Mouse (Mus musculus): Measurements from ENCODE around the gene Lmx1a.

The Lmx1a gene

GRCm38 (mm10) chr1:167694731-167695130 lies 5.7 kb downstream of the Lmx1a start:
- no peak for DNase-seq

- no peak for DNase-seq
These were observed 6.9 kb downstream of the Lmx1a start for GRCm38 (mm10) chr1:167695910-167696459.

GRCm38 (mm10) chr1:167699706-167700105 lies 10.7 kb downstream of the Lmx1a start:
- DNase-seq: no peak

- no peak for DNase-seq
These were observed 11.2 kb downstream of the Lmx1a start for GRCm38 (mm10) chr1:167700221-167700620.

GRCm38 (mm10) chr1:167705527-167705926 lies 16.5 kb downstream of the Lmx1a start:
- DNase-seq: no peak

GRCm38 (mm10) chr1:167708761-167709160 lies 19.7 kb downstream of the Lmx1a start:
- DNase-seq: no peak

- no peak for DNase-seq
These were observed 26.8 kb downstream of the Lmx1a start for GRCm38 (mm10) chr1:167715730-167716341.

- no peak for DNase-seq
These were observed 45.4 kb downstream of the Lmx1a start for GRCm38 (mm10) chr1:167734471-167734870.

- DNase-seq: no peak
These were observed 47.8 kb downstream of the Lmx1a start for GRCm38 (mm10) chr1:167736793-167737192.

GRCm38 (mm10) chr1:167739286-167739685 lies 50.2 kb downstream of the Lmx1a start:
- DNase-seq: no peak

GRCm38 (mm10) chr1:167746676-167747075 lies 57.6 kb downstream of the Lmx1a start:
- DNase-seq: no peak

GRCm38 (mm10) chr1:167752661-167753060 lies 63.6 kb downstream of the Lmx1a start:
- no peak for DNase-seq

GRCm38 (mm10) chr1:167754085-167754484 lies 65.0 kb downstream of the Lmx1a start:
- no peak for DNase-seq

- no peak for DNase-seq
These were observed 65.8 kb downstream of the Lmx1a start for GRCm38 (mm10) chr1:167754636-167755522.

GRCm38 (mm10) chr1:167758208-167758607 lies 69.2 kb downstream of the Lmx1a start:
- no peak for DNase-seq

- no peak for DNase-seq
These were observed 71.3 kb downstream of the Lmx1a start for GRCm38 (mm10) chr1:167760307-167760706.

GRCm38 (mm10) chr1:167761785-167762223 lies 72.8 kb downstream of the Lmx1a start:
- DNase-seq: no peak

- DNase-seq: no peak
These were observed 77.6 kb downstream of the Lmx1a start for GRCm38 (mm10) chr1:167766619-167767018.

GRCm38 (mm10) chr1:167770457-167770856 lies 81.4 kb downstream of the Lmx1a start:
- DNase-seq: no peak

- no peak for DNase-seq
These were observed 90.9 kb downstream of the Lmx1a start for GRCm38 (mm10) chr1:167779766-167780488.

- DNase-seq: peak; percentile 19 to 24
These were observed 92.9 kb downstream of the Lmx1a start for GRCm38 (mm10) chr1:167781787-167782484.

GRCm38 (mm10) chr1:167784067-167784466 lies 95.0 kb downstream of the Lmx1a start:
- no peak for DNase-seq

Data from cerebellum, adult 18-20 months (tissue).